Mouse (Mus musculus): ENCODE results near the gene Pdzrn3.

DNA sequence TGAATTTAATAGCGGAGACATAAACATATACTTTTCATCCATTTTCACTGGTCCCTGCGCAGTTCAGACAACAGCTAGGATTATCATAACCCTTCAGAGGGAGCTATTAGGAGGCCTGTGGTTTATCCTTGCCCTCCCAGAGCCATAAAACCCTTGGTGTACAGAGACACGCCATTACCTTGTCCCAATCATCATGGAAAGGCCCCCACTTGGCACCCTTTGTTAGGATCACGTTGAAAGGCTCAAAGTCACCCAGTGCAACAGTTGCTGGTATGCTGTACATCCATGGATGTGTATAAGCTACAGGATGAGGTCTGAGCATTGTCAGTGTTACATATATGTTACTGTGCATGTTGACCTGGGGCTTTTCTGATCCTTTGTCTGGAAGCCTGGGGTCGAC is 252.3 kb downstream of the Pdzrn3 start:
- TF ChIP-seq POLR2A (IDR thresholded peaks at IDR 0.05; ENCODE audit: borderline replicate concordance, extremely low read depth, insufficient read depth, insufficient read length, poor library complexity, severe bottlenecking) = no peak
- no peak for TF ChIP-seq CTCF (IDR thresholded peaks at IDR 0.05; ENCODE audit: borderline replicate concordance, extremely low read depth, insufficient read depth, insufficient read length)

All from brain, embryonic 14.5 days (tissue).